Mouse (Mus musculus): ENCODE measurements around the gene Pdgfc.

Pdgfc gene

DNA sequence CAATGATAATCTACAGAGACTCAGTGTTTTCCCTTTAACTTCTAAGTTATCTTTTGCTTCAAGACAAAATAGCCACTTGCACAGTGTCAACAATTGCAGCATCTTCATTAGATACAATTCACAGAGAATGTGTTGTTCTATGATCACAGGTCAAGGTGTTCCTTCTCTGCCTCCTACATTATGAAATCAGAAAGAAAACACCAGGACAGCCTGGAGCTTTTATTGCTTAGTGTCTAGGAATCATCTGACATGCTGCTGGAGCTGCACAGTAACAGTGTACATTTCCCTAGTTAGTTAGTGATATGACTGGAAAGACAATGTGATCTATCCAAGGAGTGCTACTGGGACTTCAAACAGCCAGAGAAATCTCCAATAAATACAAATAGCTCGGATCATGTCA lies 118.2 kb downstream of the Pdgfc start:
- DNase-seq (ENCODE audit: low spot score in 2 of 2) = no peak

DNA sequence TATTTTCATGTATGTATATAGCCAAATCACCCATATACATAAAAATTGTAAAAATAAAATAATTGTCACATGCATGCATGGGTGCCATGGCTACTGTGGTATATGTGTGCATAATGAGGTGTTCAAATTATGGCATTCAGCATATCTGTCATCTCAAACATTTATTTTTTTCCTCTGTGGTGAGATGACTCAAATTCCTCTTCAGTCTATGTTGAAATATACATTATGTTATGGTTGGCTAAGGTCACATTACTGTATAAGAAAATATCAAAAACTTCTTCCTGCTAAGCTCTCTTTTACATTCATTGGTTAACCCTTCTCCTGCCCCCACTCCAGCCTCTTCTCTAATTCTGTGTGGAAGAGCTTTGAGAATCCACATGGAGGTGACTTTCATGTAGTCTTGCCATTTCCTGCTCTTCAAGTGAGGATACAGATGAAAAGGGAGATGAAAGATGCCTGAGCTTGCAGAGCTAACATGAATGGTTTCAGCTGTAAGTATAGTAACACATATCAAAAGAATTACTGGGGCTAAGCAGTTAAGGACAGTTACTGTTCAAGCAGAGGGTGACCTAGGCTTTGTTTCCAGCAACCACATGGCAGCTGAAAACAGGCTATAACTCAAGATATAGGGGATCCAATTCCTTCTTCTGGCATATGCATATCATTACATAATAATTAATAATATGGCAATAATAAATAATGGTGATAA lies 124.4 kb downstream of the Pdgfc start:
- DNase-seq (ENCODE audit: low spot score in 2 of 2) = no peak

DNA sequence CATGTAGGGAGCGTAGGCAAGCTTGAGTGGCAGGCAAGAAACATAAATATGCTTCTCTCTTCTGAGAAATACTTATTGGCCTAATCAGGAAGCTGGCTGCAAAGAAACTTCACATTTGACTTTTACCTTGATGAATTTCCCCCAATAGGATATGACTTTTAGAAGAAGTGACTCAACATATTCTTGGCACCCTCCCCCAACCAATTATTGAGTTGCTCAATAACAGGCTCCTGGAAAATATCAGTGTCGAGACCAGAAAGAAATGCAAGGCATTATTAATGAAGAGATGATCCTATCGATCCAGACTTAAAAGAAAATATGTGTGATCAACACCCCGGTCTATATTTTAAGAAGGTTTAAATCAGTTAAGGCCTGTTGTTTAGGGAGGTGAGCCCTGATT lies 125.9 kb downstream of the Pdgfc start:
- DNase-seq (ENCODE audit: low spot score in 2 of 2) = no peak

DNA sequence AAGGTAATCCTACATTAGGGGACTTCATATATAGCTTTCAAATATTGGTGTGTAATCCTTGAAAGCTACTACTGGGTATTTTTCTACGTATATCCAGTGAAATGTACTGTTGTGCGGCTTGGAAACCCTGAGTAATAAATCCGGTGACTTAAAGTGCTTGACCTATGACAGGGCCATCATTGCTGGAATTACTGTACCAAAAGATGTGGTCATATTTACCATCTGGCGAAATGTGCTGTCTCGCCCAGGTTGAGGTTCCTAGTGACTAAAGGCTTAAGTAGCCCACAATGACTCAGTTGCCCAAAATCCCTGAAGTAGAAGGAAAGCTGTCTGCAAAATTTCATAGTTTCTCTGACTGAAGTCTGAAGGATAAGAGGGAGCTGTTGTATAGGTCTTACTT lies 127.9 kb downstream of the Pdgfc start:
- DNase-seq (ENCODE audit: low spot score in 2 of 2) = no peak

DNA sequence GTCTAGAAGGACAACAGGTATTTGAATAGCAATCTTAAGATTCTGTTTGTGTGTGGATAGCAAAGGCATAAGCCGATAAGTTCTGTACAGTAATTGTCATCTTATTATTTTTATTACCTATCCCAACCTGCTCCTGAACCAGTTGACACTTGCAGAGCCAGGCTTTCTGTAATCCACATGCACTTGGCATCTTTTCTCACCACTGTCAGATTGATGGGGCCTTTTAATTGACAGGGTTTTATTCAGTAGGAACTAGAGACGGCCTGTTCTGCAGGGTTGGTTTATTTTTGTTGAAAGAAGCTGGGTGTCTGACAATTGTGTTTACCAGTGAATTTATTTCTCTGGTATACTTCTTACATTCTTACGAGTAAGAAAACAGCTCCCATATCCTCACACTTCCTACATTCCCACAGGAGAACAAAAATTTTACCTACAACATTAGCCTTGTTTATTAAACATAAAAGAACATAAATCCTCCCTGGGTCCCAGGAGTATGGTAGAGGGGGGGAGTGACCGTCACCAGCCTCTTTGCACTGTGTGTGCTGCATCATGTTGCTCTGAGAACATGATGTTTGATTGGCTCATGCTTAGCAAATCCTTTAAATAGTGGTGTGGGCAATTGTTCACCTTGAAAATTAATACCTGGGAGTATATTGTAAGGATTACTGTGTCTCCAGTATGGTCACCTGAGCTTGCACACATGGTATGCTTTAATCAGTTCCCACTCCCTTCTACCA lies 134.0 kb downstream of the Pdgfc start:
- DNase-seq (ENCODE audit: low spot score in 2 of 2) = no peak

DNA sequence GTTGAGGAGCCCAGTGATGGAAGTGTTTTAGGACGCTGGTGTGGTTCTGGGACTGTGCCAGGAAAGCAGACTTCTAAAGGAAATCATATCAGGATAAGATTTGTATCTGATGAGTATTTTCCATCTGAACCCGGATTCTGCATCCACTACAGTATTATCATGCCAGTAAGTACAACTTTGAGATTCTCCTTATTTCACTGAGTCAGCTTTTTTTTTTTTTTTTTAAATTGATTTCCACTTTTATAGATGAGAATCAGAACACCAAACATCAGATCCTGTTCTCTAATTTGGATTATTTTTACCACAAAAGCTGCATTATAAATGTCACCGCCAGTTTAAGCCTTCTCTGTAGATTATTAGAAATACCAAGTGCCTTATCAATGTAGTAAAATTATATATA lies 138.6 kb downstream of the Pdgfc start:
- DNase-seq (ENCODE audit: low spot score in 2 of 2) = no peak

DNA sequence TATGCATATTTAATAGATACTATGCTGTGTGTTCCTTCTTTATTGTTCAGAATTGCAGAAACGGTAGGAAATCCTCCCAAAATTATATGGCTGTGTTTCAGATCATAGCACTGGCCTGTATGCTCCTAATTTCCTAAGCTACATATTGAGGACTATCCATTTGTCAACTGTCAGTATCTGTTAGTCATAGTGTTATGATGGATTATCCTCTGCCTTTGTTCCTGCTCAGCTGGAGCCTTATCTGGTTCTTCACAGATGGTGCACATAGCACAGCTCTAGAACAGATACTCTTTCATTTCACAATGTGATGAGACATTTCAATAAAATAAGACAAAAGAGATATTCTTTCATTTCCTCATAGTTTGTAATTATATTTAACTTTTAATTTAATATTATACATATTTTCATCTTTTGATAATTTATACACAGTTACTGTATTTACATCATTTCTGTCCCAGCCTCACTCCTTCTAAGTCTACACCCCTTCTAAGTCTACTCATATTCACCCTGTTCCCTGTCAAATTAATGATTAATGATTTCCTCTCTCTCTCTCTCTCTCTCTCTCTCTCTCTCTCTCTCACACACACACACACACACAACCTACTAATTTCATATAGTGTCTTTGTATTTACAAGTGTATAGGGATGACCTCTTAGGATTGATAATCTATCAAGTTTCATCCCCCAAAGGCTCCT lies 145.2 kb downstream of the Pdgfc start:
- no peak for DNase-seq (ENCODE audit: low spot score in 2 of 2)

DNA sequence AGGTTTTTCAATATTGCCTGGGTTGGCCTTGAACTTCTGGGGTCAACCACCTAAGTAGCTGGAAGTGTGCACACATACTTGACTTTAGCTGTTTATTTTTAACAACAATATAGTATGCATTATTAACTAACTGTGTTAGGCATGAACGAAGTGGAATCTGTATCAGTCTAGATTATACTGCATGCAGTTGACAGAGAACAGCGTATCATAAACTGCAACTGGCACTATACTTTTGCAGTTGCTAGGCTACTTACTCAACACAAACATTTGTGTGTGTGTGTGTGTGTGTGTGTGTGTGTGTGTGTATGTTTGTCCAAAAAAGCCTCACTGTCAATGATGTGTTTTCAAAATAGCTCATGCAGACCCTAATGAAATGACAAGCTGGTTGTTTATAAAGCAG lies 160.7 kb downstream of the Pdgfc start:
- no peak for DNase-seq (ENCODE audit: low spot score in 2 of 2)

DNA sequence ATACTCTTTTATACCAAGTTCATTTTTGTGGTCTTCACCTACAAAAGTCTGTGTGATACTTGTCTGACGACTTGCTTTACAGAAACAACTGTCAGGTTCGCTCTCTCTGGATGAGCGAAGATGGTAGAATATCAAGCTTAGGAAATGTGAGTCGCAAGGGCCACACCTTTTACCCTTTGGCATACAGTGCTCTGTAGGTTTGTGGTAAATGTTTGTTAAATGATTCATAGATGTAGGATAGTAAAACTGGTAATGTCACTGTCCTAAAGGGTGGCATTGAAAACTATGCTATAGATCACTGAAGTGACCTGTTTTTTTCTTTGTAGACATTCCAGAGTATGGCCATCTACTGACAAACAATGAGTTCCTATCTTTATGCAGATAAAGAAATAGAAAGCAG lies 161.4 kb downstream of the Pdgfc start:
- DNase-seq (ENCODE audit: low spot score in 2 of 2) = no peak

DNA sequence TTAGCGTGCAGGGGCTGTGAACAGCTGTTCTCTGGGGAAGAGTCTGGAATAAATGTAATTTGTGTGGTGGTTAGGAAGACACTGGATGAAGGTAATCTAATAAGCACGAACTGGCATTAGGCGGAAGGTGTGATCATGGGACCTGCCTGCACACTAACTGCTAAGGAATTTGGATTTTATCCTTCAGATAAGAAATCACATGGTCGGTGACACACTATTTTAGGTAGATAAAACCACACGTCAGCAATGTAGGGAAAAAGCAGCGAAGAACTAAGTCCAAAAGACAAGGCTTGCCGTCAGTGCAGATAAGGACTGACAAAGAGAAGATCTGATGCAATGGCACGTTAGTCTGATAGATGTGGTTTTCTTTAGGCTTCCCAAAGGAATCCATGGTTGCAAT lies 164.4 kb downstream of the Pdgfc start:
- no peak for DNase-seq (ENCODE audit: low spot score in 2 of 2)

DNA sequence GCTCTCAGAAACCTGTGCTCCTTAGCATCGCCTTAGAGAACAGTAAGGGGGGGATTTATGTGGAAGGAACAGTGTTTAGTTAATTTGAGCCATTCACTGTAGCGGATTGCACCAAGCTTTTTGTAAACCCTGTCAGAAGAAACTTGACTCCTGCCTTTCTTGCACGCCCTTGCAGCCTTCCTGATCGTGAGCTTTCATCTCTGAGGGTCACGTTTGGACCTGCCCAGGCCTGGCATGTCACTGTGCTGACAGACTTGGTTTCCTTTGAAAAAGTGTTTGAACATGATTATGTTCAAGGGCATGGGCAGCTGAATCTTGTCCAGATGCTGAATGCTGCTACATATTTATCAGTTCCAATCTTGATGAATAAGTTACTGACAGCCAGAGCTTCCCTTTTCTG lies 169.0 kb downstream of the Pdgfc start:
- no peak for DNase-seq (ENCODE audit: low spot score in 2 of 2)

DNA sequence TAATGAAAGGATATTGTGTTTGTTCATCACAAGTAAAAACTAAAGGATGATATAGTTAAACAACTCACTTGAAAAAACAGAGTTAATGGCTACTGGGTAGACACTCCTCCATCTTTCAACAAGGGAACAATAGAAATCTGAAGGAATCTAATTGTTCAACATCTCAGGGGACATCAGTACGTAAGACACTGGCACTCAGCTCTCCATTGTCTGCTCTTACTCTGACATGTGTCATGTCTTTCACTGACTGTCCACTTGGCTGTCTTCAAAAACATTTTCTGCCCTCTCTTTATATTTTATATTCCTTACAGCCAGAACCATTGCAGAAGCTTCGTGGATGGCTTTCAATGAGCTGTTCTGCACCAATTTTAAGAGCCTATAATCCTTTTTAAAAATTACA lies 172.0 kb downstream of the Pdgfc start:
- no peak for DNase-seq (ENCODE audit: low spot score in 2 of 2)

DNA sequence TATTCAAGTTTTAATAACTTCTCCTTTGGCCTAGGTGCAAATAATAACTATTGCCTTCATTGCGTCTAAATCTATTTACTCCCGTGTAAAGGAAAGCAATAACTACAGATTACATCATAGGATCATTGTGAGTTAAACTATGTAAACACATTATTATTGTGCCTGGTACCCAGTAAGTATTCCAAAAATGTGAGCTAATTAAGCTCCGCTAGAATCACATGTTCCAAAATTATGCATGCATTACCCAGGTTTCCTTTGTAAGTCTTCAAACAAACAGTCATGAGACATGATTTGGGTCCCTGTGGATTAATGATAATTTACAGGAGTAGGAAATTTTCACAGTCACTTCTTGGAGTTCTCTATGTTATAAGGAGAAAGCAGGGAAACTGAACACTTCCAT lies 174.9 kb downstream of the Pdgfc start:
- DNase-seq (ENCODE audit: low spot score in 2 of 2) = no peak

DNA sequence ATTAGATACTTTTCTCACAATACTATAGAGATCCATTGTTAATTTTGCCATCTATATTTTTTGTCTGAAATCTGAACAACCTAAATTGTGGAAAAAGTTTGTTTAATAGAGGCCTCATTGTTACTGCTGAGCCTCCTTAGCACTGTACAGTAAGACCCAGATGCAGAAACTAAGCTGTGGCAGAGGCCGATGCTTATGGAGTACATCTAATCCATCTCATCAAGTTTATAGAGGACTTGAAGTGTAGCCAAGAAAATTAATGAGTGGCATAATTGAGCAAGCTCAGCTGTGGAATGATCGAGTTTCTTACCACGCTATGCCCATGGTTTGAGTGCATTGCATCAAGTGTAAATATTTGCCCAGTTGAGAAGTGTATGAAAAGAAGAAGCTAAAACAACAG lies 175.4 kb downstream of the Pdgfc start:
- DNase-seq (ENCODE audit: low spot score in 2 of 2) = no peak

DNA sequence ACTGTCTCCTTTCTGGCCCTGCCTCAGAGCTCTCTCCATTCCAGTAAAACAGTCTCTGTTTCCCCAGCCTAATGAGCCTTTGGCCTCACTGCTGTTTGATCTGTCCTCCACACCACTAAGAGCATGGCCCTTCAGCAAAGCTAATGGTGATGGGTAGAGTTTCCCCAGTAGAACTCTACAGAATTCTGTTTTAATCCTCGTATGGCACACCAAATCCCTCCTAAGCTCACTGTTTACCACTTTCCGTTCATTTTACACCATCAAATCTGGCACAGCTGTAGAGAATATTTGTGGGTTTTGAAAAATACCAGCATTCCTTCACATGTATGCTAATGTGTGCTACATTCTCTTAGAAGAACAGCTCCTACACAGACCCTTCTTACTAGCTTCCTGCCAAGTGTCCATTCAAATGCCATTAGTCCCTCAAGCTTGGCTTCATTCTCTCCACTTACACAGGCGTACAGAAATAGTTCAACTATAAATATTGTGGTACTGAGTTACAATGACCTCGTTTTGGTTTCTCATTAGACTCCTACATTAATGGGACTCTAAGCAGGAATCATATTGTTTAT lies 179.4 kb downstream of the Pdgfc start:
- DNase-seq (ENCODE audit: low spot score in 2 of 2) = no peak

DNA sequence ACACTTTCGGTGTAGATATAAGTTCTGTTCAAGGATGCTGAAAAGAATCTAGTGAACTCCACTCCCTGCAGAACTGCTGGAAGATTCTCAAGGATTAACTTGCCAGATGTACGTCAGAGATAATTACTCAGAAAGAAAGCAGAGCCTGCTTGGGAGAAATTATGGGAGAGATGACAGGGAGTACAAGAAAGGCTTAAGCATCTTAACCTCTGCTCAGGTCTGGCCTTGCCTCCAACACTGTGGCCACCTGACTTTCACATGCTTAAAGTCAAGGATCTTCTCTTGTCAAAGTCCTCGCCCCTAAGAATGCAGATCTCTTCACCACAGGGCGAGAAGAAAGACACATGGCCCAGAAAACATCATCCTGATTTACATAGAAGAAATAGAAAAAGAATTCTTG lies 185.5 kb downstream of the Pdgfc start:
- no peak for DNase-seq (ENCODE audit: low spot score in 2 of 2)

DNA sequence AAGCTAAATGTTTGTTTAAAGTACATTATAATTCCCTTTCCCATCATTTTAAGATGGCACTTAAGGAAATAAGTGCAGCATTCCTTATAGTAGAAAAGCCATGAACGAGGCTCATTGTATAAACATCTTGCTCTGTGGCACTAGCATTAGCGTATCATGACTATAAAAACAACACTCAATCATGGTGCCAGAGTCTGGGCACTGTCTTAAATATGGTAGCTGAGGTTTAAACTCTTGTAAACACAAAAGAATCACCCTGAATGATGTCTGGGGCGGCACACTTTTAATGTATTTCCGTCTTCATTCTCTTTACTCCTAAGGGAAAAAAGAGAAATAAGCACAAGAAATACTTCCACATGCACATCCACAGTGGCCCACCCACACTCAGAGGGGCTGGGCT lies 192.1 kb downstream of the Pdgfc start:
- DNase-seq (ENCODE audit: low spot score in 2 of 2) = no peak

DNA sequence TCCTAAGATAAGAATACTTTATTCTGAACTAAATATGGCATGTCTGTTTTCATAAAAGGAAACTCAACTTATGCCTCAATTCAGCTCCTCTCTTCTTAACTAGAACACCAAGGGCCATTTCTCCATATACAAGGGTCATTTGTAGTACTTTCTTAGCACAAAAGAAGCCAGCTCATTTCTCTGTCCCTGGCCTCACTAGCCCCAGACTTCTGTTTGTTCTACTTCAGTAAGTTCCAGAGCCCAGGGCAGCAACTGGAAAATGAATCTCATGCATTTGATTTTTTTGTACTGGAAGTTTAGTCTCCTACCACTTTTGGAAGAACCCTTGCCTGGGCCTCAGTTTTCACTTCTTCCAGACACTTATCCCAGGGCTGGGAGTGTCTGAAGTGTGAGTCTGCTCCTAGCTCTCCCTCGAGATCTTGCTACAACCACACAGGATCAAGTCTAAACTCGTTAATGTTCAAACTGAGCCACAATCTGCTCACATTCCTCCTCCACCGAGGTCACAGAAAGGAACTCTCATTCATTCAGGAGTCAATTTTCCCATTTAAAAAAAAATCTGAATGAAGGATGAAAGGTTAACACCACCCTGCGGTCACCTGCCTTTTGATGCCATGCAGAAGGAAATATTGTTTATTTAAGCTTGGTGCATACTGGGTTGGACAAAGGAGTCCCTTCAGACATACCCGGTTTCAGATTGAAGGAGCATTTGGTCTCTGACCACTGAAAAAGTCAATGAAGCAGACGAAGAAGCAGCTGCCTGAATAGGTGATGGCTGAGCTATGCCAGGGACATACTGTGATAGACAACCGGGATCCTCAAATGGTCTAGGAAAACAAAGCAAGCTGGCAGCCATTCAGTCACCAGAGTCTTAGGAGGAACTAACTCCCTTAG lies 206.7 kb downstream of the Pdgfc start:
- no peak for DNase-seq (ENCODE audit: low spot score in 2 of 2)

DNA sequence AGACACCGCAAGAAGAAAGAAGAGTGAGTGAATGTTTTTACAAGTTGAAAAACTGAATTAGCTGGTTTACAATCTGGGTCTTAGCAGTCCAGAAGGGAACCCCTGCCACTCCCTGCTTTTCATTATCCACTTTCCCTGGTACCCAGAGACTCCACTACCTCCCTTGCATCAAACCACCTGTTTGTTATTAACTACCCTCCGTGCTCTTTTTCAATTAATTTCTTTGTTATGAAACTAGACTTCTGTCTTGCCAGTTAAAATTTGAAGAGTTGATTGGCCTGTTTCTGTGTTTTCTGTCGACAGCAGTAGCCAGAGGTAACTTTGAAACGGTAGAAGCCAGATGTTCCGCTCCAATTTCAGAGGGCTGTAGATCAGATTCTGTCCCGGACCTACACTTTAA lies 207.4 kb downstream of the Pdgfc start:
- DNase-seq (ENCODE audit: low spot score in 2 of 2) = no peak

DNA sequence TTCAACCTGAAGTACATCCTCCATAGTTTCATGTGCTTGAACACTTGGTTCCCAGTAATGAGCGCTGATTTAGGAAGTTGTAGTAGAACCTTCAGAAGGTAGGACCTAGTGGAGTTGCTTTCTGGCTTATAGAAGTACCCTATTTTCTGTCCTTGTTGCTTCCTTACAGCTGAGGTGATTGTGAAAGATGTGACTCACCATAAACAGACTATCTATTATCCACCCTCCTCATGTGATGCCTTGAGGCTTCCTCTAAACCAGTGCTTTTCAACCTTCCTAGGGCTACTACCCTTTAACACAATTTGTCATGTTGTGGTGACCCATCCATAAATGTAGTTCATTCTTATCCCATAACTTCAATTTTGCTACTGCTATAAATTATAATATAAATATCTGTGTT lies 226.6 kb downstream of the Pdgfc start:
- no peak for DNase-seq (ENCODE audit: low spot score in 2 of 2)

All from frontal cortex, postnatal 10 days (tissue).